Mouse (Mus musculus) C2C12 (cell line): Measurements from ENCODE around the gene Mpzl2.

ENCODE experiments used
- CTCF ChIP-seq: IDR thresholded peaks from one replicate; pipeline ENCODE4 v1.5.1; 2011; ENCODE audit not compliant: control insufficient read depth, insufficient read depth, insufficient read length
- MAX ChIP-seq: IDR thresholded peaks from one replicate; pipeline ENCODE4 v1.6.1; 2011; ENCODE audit warnings: mild to moderate bottlenecking, control low read depth
- MYOD1 ChIP-seq: IDR thresholded peaks from one replicate; pipeline ENCODE4 v1.6.1; 2011; ENCODE audit warnings: low read depth; ENCODE audit not compliant: control insufficient read depth, insufficient read length
- MYOG ChIP-seq: IDR thresholded peaks from one replicate; pipeline ENCODE4 v1.6.1; 2011; ENCODE audit not compliant: control insufficient read depth, insufficient read length; ENCODE audit errors: extremely low read depth
- USF1 ChIP-seq: IDR thresholded peaks from one replicate; pipeline ENCODE4 v1.6.1; 2011; ENCODE audit warnings: low read depth, mild to moderate bottlenecking, control low read depth, moderate library complexity

GRCm38 (mm10) chr9:45027376-45027775 lies 12.2 kb upstream of the Mpzl2 start:
- TF ChIP-seq CTCF (no peak), MAX (no peak), USF1 (no peak), MYOD1 (no peak), MYOG (no peak)
